In the genomic region with DNA sequence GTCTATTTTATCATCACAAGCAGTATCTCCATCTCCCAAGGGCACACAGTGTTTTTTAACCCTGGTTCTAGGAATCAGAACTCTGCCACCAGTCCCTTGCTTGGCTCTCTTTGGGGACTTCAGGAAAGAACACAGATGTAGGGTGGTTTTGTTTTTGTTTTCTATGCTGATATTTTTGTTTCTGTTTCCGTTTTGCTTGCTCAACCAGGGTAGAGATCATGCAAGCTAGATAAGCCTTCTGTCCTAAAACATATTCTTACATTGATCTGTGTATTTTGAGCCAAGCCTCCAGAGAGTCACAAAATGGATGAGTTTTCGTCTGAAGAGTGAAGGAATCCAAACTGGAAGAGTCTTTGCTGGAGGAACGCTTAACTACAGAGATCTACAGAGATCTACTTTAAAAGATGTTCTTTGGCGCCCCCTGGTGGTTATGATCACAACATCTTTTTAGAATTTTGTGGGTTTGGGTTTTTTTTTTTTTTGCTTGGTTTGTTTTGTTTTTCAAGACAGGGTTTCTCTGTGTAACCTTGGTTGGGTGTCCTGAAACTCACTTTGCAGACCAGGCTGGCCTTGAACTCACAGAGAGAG, we compare ENCODE assay signal across 8 mouse cellular contexts. TPM values are rescaled to one million over a fixed set of nuclear protein-coding genes. Genes with fewer than 3 reads are reported as not detected.
DNase-seq lines count a peak whose midpoint lies in the region; ATAC-seq lines count a peak whose summit lies in the region.

No protein-coding gene starts in this region.

- no peaks in the 10 kb centered on the region for H3K27me3 ChIP-seq in liver, embryonic 11.5 days (replicated peaks; ENCODE audit: control insufficient read depth, insufficient read depth, low read length)

- no peak for ATAC-seq in liver, embryonic 11.5 days (replicated peaks; ENCODE audit: low FRiP score)

- no peak overlapping the region for H3K27ac ChIP-seq in liver, embryonic 11.5 days (ENCODE audit: low read depth, low read length)

- WGBS in liver, embryonic 11.5 days: 24% methylated on average over 4 of the region's 4 CpGs

- no peaks in the 10 kb centered on the region; the same call in 1 of the 2 replicates for H3K9me3 ChIP-seq in liver, embryonic 11.5 days (ENCODE audit: control insufficient read depth, low read length)

- peak overlapping the region; percentile 18; the same call in 1 of the 2 replicates for H3K4me2 ChIP-seq in liver, embryonic 11.5 days

- no peaks in the 10 kb centered on the region for H3K36me3 ChIP-seq in liver, embryonic 11.5 days (ENCODE audit: control insufficient read depth, insufficient read depth, low read length)

- no peak overlapping the region for H3K4me3 ChIP-seq in liver, embryonic 11.5 days (ENCODE audit: low read depth, low read length)

- H3K4me1 ChIP-seq in liver, embryonic 11.5 days (replicated peaks; ENCODE audit: control insufficient read depth, insufficient read depth, low read length): no peaks in the 10 kb centered on the region

- DNase-seq in adrenal gland, adult (ENCODE audit: inconsistent age in 2 of 2, low spot score in 1 of 2): peak; percentile 38 to 90
- no peak for DNase-seq in adrenal gland, adult 8-10 months
- DNase-seq in urinary bladder, postnatal 25 days (ENCODE audit: low spot score): peak; percentile 74
- DNase-seq in urinary bladder, postnatal 10 days (ENCODE audit: low spot score): no peak
- peak; percentile 91 for DNase-seq in embryo, embryonic 11 days
- peak; percentile 69 for DNase-seq in hindlimb bud, embryonic 11.5 days (ENCODE audit: extremely low spot score, low read depth, low spot score)
- peak; percentile 58 for DNase-seq in liver, embryonic 11.5 days (ENCODE audit: low spot score)
- peak; percentile 63 for DNase-seq in ovary, postnatal 14 days (ENCODE audit: low spot score)

- no peak overlapping the region for H3K9ac ChIP-seq in liver, embryonic 11.5 days (ENCODE audit: low read depth, low read length)

RNA-seq across cellular contexts. Expression of a gene that starts 8.9 kb away (rescaled TPM):
- 10 to 100 TPM; 23.4 to 48.9 (median 33.4) TPM for total RNA-seq in adrenal gland, adult 8-10 months (2022)
- 18.9 and 20.6 TPM in 2 replicates for polyA plus RNA-seq in liver, embryonic 11.5 days (2014; fragmentation: Nextera tagmentation; extraction: Ambion mirVana)

RNA-seq across cellular contexts. Expression of a gene that starts 35.8 kb away (rescaled TPM):
- total RNA-seq in adrenal gland, adult 8-10 months (2022): under 1 TPM; 0.15 to 0.86 (median 0.51) TPM
- 0.12 and 0.29 TPM in 2 replicates for polyA plus RNA-seq in liver, embryonic 11.5 days (2014; fragmentation: Nextera tagmentation; extraction: Ambion mirVana)

Comparison
In these comparisons a context has a peak if more than half of its experiments do, and no peak if none do; other contexts are left out.
1. DNase-seq: peak in adrenal gland, adult (2 of 2), urinary bladder, postnatal 25 days (single experiment), embryo, embryonic 11 days (single experiment), hindlimb bud, embryonic 11.5 days (single experiment), liver, embryonic 11.5 days (single experiment) and ovary, postnatal 14 days (single experiment); none in adrenal gland, adult 8-10 months (single experiment) and urinary bladder, postnatal 10 days (single experiment).